Mouse (Mus musculus) brain, adult 2 months (tissue): Measurements from ENCODE around the gene Fam81b.

Experiments
- DNase-seq: peaks from one replicate; pipeline ENCODE4 v3.0.0; 2011; ENCODE audit warnings: low read depth, low spot score

The Fam81b gene

DNA sequence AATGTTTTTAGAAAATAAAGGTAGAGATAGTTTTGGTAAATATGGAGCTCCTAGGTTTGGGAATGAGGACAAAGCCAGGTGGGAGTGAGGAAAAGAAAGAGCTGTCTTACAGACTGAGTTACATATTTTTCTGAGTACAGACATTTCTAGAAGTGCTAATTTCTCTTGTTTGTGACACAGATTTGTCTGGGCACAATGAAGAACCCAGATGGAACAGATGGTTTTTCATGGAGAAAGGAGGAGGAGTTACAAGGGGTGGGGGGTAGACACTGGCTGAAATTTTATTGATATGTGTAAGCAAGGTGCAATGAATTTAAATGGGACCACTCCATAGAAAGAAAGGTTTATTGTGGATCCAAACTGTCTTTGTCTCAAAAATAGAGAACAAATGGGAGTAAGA, 109.9 kb downstream of the Fam81b start:
- peak; percentile 83 for DNase-seq

DNA sequence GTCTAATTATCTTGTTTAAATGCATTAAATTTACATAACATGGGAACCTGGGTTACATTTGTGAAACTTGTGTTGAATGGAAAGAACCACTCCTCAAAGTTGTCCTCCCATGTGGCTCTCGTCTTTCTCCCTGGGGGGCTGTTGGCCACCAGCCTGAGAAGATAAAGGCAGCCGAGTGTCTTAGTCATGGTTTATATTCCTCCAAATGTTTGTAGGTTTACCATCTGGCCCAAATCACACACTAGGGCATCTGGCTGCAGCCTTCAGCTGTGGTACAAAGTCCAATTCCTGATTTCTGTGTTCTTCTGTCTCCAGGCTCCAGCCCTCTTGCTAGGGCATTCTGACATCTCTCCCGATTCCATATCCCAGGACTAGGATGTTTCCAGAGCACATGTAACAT, 114.6 kb downstream of the Fam81b start:
- DNase-seq: peak; percentile 63

GRCm38 (mm10) chr13:76189190-76189589, 115.7 kb downstream of the Fam81b start:
- DNase-seq: peak; percentile 94

GRCm38 (mm10) chr13:76187651-76188050, 117.2 kb downstream of the Fam81b start:
- DNase-seq: peak; percentile 69

DNA sequence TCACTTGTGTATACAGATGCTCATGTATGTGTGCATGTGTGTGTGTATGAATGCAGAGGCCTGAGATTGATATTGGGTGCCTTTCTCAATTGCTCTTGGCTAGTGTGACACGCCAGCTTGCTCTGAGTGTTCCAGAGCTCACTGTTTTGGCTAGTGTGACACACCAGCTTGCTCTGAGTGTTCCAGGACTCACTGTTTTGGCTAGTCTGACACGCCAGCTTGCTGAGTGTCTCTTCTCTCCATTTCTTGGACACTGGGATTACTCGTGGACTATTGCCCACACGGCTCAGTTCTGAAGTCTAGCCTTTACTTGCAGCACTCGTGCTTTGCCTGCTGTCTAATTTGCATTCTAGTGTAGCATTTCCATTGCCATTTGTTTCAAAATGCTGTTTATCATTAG, 126.2 kb downstream of the Fam81b start:
- peak; percentile 86 for DNase-seq

DNA sequence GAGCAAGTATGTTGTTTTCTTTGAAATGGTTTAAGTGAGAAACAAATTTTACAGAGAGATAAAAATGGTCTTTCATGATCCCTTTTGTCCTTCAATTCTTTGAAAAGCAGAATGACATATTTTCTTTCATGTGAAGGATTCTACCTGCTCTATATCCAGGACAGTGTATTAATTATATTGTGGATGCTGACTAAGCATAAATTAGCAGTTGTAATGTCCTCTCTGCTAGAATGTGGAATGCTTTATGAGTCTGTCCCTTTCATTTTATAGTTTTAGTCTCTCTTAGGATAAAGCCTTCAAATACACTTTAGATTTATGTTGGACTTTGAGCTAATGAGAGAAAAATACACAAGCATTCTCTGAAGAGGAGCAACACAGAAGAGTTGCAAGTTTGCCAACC, 130.6 kb downstream of the Fam81b start:
- DNase-seq: no peak

GRCm38 (mm10) chr13:76160587-76160986, 144.3 kb downstream of the Fam81b start:
- no peak for DNase-seq

GRCm38 (mm10) chr13:76157508-76157907, 147.4 kb downstream of the Fam81b start:
- DNase-seq: no peak

DNA sequence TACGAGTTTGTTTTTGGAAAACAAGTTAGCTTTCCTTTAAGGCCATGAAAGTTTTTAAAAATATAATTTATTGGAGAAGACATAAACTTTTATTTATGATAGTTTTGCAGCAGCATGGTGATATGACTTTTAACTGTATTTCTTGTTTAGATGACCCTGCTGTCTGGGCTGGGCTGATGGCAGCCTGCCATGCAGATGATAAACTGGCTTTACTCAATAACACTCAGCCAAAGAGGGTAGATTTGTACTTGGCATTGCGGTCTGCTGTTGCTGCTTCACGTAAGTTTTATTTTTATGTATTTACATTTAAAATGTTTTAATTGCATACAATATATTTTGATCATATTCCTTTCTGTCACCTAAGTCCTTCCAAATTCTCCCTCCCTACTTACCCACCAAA, 147.8 kb downstream of the Fam81b start:
- DNase-seq: no peak
